Mouse (Mus musculus) bone marrow, adult 2 months (tissue): ENCODE results near the gene Chm. TPM values are rescaled to one million over a fixed set of nuclear protein-coding genes. Genes with fewer than 3 reads are reported as not detected.
"Not testable (repeated sequence)": the region's sequence is repeated elsewhere in the genome, so short reads cannot be mapped to it uniquely, and the experiment has no call there.

Source experiments
- H3K27ac ChIP-seq: fragments of 200-500 bp; 2 replicates; pipeline ENCODE4 v1.5.1; 2012; ENCODE audit warnings: low read depth, mild to moderate bottlenecking, control low read depth, inconsistent platforms, low read length; ENCODE audit not compliant: control insufficient read depth, poor library complexity, insufficient read depth
- H3K4me1 ChIP-seq: fragments of 200-500 bp; 2 replicates; pipeline ENCODE4 v1.6.1; 2011; ENCODE audit warnings: low read length; ENCODE audit not compliant: control insufficient read depth, insufficient read depth
- H3K4me3 ChIP-seq: fragments of 200-500 bp; replicated peaks from 2 replicates; pipeline ENCODE3; 2011; ENCODE audit warnings: mild to moderate bottlenecking, low read depth, low read length, control low read depth; ENCODE audit not compliant: control insufficient read depth
- CTCF ChIP-seq: fragments of 200-500 bp; IDR thresholded peaks from 2 replicates; pipeline ENCODE4 v1.5.1; 2011; ENCODE audit warnings: low read length, control low read depth; ENCODE audit not compliant: control insufficient read depth, insufficient read depth
- POLR2A ChIP-seq: fragments of 200-500 bp; IDR thresholded peaks from 2 replicates; pipeline ENCODE4 v1.6.1; 2011; ENCODE audit warnings: low read depth, mild to moderate bottlenecking, control low read depth, low read length, borderline replicate concordance; ENCODE audit not compliant: control insufficient read depth
- WGBS: fragments of 180-500 bp; shearing (Covaris S2); methylation state at CpG from one replicate; pipeline ENCODE4 v1.1.7; 2018; 5-methylcytosine and 5-hydroxymethylcytosine counted together
- polyA plus RNA-seq: library from polyadenylated mRNA; stranded (reverse); fragments of >200 nt; gene quantifications from 2 replicates; pipeline ENCODE4 v1.2.4, GENCODE M21; 2011; ENCODE audit warnings: low replicate concordance; ENCODE audit not compliant: missing spikeins, insufficient read depth, insufficient read length

Gene Chm
- polyA plus RNA-seq: 0.95 and 9.9 TPM in 2 replicates

DNA sequence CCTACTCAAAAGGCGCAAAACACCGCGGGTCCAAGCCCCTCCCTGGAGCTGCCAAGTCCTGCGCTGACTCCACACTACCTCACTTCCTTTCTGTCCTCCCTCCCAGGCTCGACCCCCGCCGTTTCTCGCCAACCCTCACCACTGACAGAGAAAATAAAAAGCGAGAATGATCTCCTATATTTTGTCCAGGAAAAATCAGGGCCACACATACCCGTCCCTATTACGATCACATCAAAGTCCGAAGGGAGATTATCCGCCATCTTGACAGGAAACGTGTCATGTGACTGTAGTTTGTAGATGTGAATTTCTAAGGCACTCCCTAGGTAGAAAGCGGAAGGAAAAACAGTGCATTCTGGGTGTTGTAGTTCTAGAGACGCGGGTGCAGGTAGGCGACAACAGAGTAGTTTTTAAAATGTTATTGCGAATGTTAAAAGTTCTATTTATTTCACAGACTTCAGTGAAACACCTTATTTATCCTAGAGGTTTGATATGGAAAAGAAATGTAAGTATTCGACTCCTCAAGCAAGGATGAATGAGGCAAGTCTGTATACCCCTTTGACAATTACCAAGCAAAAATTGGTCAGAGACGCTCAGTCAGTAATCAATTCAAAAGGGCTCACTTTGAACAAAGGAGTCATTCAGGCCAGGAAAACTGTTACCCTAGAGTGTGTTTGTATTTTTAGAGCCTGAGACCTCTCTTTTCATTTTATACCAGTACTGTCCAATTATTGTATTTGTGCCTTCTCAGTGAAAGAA is at the start of gene Chm:
TSS of gene Chm (minus strand) at position 288 of the 756 bp plus-strand sequence.
- TF ChIP-seq CTCF: no peak
- no peak for TF ChIP-seq POLR2A
- peak within 1 kb of the TSS; percentile 41; the same call in 1 of the 2 replicates for H3K27ac ChIP-seq
- no peaks in the 10 kb centered on the region for H3K4me1 ChIP-seq
- 9% methylated on average over 21 of the region's 21 CpGs for WGBS
- H3K4me3 ChIP-seq: peak within 1 kb of the TSS; percentile 97

DNA sequence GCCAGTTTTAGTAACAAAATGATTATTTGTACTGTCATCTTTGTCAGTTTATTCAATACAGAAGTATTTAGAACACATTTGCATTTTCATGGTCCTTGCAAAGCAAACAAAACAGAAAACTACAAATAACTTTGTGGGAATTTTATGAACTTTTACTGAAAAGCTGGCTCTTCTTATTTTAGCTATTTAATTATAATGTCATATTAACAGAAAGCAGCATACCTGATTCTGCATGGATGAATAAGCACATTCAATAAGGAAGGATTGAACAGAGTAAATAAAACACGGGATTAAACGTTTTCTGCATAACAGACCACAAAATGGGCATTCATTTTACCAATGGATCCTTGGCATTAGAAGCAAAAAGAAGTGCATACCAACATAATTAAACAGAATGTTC is 8.6 kb upstream of the Chm start:
- Histone ChIP-seq H3K4me3 (no peak overlapping the region), H3K27ac (no peak overlapping the region), H3K4me1 (no peaks in the 10 kb centered on the region)
- WGBS: 64% methylated on average over 2 of the region's 2 CpGs
- TF ChIP-seq CTCF (no peak), POLR2A (no peak)

DNA sequence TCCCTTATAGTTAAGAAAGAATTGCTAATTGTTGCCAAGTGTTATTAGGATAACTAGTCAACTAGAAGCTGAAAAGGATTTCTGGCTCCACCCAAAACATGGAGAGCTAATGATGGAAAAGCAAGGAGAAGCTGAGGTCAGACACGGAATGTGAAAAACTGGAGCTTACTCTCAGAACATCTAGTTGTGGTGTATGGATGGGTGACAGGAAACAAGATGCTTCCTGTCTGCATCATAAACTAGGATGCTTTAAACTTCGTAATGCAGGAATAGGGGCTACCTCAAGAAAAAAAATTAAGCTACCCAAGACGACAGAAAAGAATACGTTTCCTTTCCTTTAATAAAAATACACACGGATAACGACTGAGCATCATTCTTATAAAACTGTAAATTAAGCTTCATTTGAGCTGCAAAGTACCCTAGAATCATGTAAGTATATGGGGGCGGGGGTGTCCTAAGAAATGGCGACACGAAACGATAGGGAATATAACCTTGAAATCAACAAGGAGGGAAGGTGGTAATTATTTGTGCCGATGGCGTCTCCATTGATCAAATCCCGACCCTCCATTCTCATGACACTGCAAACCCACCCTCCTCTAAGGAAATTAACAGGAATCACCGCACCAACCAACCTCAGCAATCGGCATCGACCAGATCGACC is 618 bp downstream of the Chm start:
- 12% methylated on average over 17 of the region's 17 CpGs for WGBS

DNA sequence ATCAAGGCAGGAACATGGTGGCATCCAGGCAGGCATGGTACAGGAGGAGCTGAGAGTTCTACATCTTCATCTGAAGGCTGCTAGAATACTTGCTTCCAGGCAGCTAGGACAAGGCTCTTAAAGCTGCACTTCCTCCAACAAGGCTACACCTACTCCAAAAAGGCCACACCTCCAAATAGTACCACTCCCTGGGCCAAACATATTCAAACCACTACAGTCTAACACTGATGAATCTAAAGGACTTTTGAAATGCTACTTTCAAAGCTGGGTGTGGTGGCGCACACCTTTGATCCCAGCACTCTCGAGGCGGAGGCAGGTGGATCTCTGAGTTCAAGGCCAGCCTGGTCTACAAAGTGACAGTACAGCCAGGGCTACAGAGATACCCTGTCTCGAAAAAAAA is 4.5 kb downstream of the Chm start:
- not testable (repeated sequence) for H3K4me1 ChIP-seq, H3K4me3 ChIP-seq, H3K27ac ChIP-seq
- 87% methylated on average over 4 of the region's 4 CpGs for WGBS

More for the DNA sequence above, 618 bp downstream of the Chm start:
- TF ChIP-seq CTCF: no peak
- no peak for TF ChIP-seq POLR2A
- H3K4me3 ChIP-seq: peak overlapping the region; percentile 97
- 0 out of 2 replicates have a peak overlapping the region, but pooled peaks have one; percentile 41 for H3K27ac ChIP-seq
- no peaks in the 10 kb centered on the region for H3K4me1 ChIP-seq

DNA sequence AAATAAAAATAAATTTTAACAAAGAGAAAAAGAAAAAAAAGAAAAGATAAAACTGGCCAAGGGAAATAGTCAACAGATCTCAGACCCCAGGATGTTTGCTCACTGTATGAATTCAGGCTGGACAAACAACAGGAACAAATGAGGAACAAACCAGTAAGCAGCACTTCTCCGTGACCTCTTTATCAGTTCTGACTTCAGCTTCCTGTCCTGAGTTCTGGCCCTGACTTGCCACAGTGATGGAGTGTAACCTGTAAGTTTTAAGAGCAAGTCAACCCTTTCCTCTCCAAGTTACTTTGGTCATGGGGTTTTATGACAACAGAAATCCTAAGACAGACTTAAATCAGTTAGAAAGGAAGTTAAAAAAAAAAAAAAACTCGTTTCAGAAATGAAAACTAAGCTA is 12.6 kb downstream of the Chm start:
- WGBS: 21% methylated on average over 2 of the region's 2 CpGs
- TF ChIP-seq POLR2A: no peak
- no peak for TF ChIP-seq CTCF
- H3K4me3 ChIP-seq: no peak overlapping the region
- H3K4me1 ChIP-seq: no peaks in the 10 kb centered on the region; the same call in 1 of the 2 replicates
- no peak overlapping the region for H3K27ac ChIP-seq

DNA sequence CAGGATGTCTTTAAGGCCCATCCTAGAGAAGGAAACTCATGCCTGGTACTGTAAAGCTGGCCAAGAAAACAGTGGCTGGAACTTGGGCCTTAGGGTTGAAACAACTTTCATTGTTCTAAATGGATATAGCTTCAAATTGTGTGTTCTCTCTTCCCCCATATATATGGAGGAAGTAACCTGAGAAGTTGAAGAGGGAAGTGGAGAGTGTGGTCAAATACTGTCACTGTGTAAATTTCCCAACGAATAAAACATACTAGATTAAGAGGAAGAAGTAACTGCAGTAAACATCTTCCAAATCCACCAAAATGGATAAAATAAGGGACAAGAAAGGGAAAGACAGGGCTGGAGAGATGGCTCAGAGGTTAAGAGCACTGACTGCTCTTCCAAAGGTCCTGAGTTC is 13.0 kb downstream of the Chm start:
- H3K4me3 ChIP-seq: no peak overlapping the region
- 0% methylated on average over 1 of the region's 1 CpGs for WGBS
- no peak for TF ChIP-seq CTCF
- no peak for TF ChIP-seq POLR2A
- H3K4me1 ChIP-seq: no peaks in the 10 kb centered on the region; the same call in 1 of the 2 replicates
- no peak overlapping the region for H3K27ac ChIP-seq

DNA sequence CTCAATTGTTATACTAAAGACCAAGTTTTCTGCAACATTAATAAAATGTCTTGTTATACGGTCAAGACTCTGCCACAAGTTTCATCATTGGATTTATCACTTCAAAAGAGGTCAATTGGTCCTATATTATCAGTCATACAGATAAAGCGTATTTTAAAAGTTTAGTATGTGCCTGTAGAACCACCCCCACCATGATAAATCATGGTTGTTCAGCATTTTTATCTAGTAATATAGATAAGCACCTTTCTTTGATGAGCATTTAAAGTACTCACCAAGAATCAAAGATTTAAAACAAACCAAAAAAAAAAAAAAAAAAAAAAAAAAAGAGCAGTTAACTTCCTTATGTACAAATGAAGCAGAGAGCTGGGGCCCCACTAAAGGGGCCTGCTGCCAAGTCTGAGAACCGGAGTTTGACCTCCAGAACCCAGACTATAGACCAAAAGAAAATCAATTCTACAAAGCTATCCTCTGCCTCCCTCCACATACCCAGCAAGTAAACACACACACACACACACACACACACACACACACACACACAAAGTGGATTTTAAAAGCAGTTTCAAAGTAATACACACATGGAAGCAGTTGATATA is 25.0 kb downstream of the Chm start:
- H3K27ac ChIP-seq: no peak overlapping the region
- H3K4me1 ChIP-seq: no peaks in the 10 kb centered on the region
- 43% methylated on average over 3 of the region's 3 CpGs for WGBS
- no peak overlapping the region for H3K4me3 ChIP-seq
- TF ChIP-seq CTCF (no peak), POLR2A (no peak)

DNA sequence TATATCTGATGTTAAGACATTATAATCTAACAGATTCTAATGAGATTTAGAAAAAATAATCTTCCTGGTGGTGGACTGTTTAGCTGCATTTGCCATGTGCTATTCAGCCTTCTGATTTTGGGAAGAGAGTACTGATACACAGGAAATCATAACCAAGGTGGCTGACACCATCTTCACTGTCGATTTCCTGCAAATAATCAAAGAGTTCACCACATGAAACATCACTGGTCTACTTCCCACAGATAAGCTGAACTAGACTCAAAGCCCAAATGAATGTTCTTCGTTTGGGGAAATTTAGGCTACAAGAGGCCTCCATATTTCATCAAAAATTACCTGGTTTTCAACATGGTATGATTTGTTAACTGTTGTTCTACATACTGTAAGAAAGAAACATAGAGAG is 101.1 kb downstream of the Chm start:
- Histone ChIP-seq H3K27ac (no peak overlapping the region), H3K4me1 (no peaks in the 10 kb centered on the region), H3K4me3 (no peak overlapping the region)
- no peak for TF ChIP-seq POLR2A
- TF ChIP-seq CTCF: no peak
- 51% methylated on average over 2 of the region's 2 CpGs for WGBS
